Mouse (Mus musculus): Measurements from ENCODE around the gene Poc1a. TPM values are rescaled to one million over a fixed set of nuclear protein-coding genes. Genes with fewer than 3 reads are reported as not detected.

Gene Poc1a
- total RNA-seq, 2 experiments from 2014 or later = 12.7 to 28.9 TPM

- no peak for ATAC-seq (replicated peaks; ENCODE audit: low FRiP score, poor library complexity, severe bottlenecking)
Measured at GRCm38 (mm10) chr9:106355975-106356286, 75.1 kb downstream of the Poc1a start.

GRCm38 (mm10) chr9:106356323-106356844 is 75.5 kb downstream of the Poc1a start:
- ATAC-seq (replicated peaks; ENCODE audit: low FRiP score, poor library complexity, severe bottlenecking) = no peak

- no peak for ATAC-seq (replicated peaks; ENCODE audit: low FRiP score, poor library complexity, severe bottlenecking)
Measured at GRCm38 (mm10) chr9:106357167-106357566, 76.3 kb downstream of the Poc1a start.

- ATAC-seq (replicated peaks; ENCODE audit: low FRiP score, poor library complexity, severe bottlenecking) = no peak
Measured at GRCm38 (mm10) chr9:106359297-106359696, 78.4 kb downstream of the Poc1a start.

GRCm38 (mm10) chr9:106361140-106361539 is 80.3 kb downstream of the Poc1a start:
- no peak for ATAC-seq (replicated peaks; ENCODE audit: low FRiP score, poor library complexity, severe bottlenecking)

GRCm38 (mm10) chr9:106365333-106365732 is 84.5 kb downstream of the Poc1a start:
- ATAC-seq (replicated peaks; ENCODE audit: low FRiP score, poor library complexity, severe bottlenecking) = no peak

GRCm38 (mm10) chr9:106366188-106366587 is 85.3 kb downstream of the Poc1a start:
- ATAC-seq (replicated peaks; ENCODE audit: low FRiP score, poor library complexity, severe bottlenecking) = no peak

GRCm38 (mm10) chr9:106367001-106367400 is 86.1 kb downstream of the Poc1a start:
- no peak for ATAC-seq (replicated peaks; ENCODE audit: low FRiP score, poor library complexity, severe bottlenecking)

- peak; percentile 96 for ATAC-seq (replicated peaks; ENCODE audit: low FRiP score, poor library complexity, severe bottlenecking)
Measured at GRCm38 (mm10) chr9:106367592-106368111, 86.8 kb downstream of the Poc1a start.

- ATAC-seq (replicated peaks; ENCODE audit: low FRiP score, poor library complexity, severe bottlenecking) = peak; percentile 36; the same call in 1 of the 2 replicates
Measured at GRCm38 (mm10) chr9:106368112-106368717, 87.4 kb downstream of the Poc1a start, which contains the start of gene Dusp7. Gene Dusp7, plus strand, starts transcription at chr9:106368632.

- no peak for ATAC-seq (replicated peaks; ENCODE audit: low FRiP score, poor library complexity, severe bottlenecking)
Measured at GRCm38 (mm10) chr9:106368831-106369501, 88.1 kb downstream of the Poc1a start.

GRCm38 (mm10) chr9:106369801-106370485 is 89.1 kb downstream of the Poc1a start:
- no peak for ATAC-seq (replicated peaks; ENCODE audit: low FRiP score, poor library complexity, severe bottlenecking)

- ATAC-seq (replicated peaks; ENCODE audit: low FRiP score, poor library complexity, severe bottlenecking) = no peak
Measured at GRCm38 (mm10) chr9:106370620-106371383, 89.9 kb downstream of the Poc1a start.

GRCm38 (mm10) chr9:106371384-106371671 is 90.5 kb downstream of the Poc1a start:
- ATAC-seq (replicated peaks; ENCODE audit: low FRiP score, poor library complexity, severe bottlenecking) = no peak

- no peak for ATAC-seq (replicated peaks; ENCODE audit: low FRiP score, poor library complexity, severe bottlenecking)
Measured at GRCm38 (mm10) chr9:106371776-106372175, 90.9 kb downstream of the Poc1a start.

- no peak for ATAC-seq (replicated peaks; ENCODE audit: low FRiP score, poor library complexity, severe bottlenecking)
Measured at GRCm38 (mm10) chr9:106372431-106373412, 91.9 kb downstream of the Poc1a start.

- no peak for ATAC-seq (replicated peaks; ENCODE audit: low FRiP score, poor library complexity, severe bottlenecking)
Measured at GRCm38 (mm10) chr9:106373973-106374372, 93.1 kb downstream of the Poc1a start.

- no peak for ATAC-seq (replicated peaks; ENCODE audit: low FRiP score, poor library complexity, severe bottlenecking)
Measured at GRCm38 (mm10) chr9:106377247-106377646, 96.4 kb downstream of the Poc1a start.

GRCm38 (mm10) chr9:106378045-106378444 is 97.2 kb downstream of the Poc1a start:
- no peak for ATAC-seq (replicated peaks; ENCODE audit: low FRiP score, poor library complexity, severe bottlenecking)
